Mouse (Mus musculus) cerebellum, adult 2 months (tissue): ENCODE results near the gene Pnmt.

ENCODE experiments used
- CTCF ChIP-seq: fragments of 200-500 bp; IDR thresholded peaks from 2 replicates; pipeline ENCODE4 v1.5.1; 2011; ENCODE audit warnings: low read depth, mild to moderate bottlenecking, control low read depth, low read length, moderate library complexity, borderline replicate concordance; ENCODE audit not compliant: insufficient read depth
- POLR2A ChIP-seq: fragments of 200-500 bp; IDR thresholded peaks from 2 replicates; pipeline ENCODE4 v1.6.1; 2011; ENCODE audit warnings: low read length, control low read depth, borderline replicate concordance; ENCODE audit not compliant: insufficient read depth

DNA sequence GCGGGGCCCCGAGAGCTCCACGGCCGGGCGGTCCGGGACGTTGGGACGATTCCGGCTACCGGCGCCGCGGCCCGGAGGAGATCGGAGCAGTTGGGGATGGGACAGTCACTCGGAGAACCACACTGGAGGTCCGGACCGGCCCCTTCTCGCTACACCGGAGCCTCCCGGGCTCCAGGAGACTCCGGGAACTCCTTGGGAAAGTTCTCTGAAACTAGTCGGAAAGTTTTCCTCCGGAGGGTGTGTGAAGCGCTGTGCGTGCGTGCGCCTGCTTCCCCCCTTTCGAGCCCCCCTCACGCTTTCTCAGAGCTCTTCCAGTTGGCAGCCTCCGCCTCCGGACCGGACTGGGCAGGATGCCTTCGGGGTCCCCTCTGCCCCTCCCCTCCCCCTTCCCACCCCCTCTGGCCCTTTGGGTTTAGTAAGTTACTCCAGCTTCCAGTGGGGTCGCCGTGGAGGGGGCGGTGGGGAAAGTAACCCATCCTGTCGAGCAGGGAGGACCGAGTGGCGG lies 26.6 kb downstream of the Pnmt start:
- TF ChIP-seq CTCF (no peak), POLR2A (no peak)
